Mouse (Mus musculus): ENCODE data around the gene Mcoln2.

- TF ChIP-seq POLR2A (IDR thresholded peaks at IDR 0.05; ENCODE audit: insufficient read length, low read depth) (no peak), USF1 (IDR thresholded peaks at IDR 0.05; ENCODE audit: low read depth) (no peak), MYOD1 (IDR thresholded peaks at IDR 0.05; ENCODE audit: control insufficient read depth in 1 of 3, insufficient read length in 2 of 3, low read depth in 2 of 3) (no peak), MAX (IDR thresholded peaks at IDR 0.05; ENCODE audit: low read depth) (no peak), MYOG (IDR thresholded peaks at IDR 0.05; ENCODE audit: control insufficient read depth in 1 of 3, insufficient read depth in 1 of 3, insufficient read length in 2 of 3, low read depth in 2 of 3) (no peak), POLR2AphosphoS2 (IDR thresholded peaks at IDR 0.05; ENCODE audit: insufficient read length, low read depth) (no peak)
Observed at GRCm38 (mm10) chr3:146216561-146216960, 66.9 kb downstream of the Mcoln2 start.

Measured in myocyte (in vitro differentiated cells).